Mouse (Mus musculus) fibroblast of lung, adult 2 months (primary cell): ENCODE data around the gene Chst5.
"Not testable (repeated sequence)": the region's sequence is repeated elsewhere in the genome, so short reads cannot be mapped to it uniquely, and the experiment has no call there.

Experiments used
- DNase-seq: peaks from one replicate; pipeline ENCODE4 v3.0.0-alpha.2; 2011; ENCODE audit warnings: low read depth

The Chst5 gene

DNA sequence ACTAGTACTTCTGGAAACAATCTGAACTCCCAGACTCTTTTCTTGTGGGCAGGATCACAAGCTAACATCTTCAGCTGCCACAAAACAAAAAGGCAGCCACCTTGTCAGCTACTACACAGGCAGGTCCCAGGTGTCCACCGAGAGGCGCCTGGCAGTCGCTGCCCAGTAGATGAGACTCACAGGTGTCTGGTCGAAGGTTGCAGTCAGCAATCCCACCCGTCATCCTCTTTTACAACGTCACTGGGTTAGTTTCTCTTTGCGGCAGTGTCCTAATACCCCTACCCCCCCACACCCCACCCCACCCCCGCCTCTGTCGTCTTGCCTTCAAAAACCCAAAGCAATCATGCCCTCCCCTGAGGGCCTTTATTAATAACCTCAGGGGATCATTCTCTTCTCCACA lies 34.5 kb downstream of the Chst5 start:
- DNase-seq: no peak

DNA sequence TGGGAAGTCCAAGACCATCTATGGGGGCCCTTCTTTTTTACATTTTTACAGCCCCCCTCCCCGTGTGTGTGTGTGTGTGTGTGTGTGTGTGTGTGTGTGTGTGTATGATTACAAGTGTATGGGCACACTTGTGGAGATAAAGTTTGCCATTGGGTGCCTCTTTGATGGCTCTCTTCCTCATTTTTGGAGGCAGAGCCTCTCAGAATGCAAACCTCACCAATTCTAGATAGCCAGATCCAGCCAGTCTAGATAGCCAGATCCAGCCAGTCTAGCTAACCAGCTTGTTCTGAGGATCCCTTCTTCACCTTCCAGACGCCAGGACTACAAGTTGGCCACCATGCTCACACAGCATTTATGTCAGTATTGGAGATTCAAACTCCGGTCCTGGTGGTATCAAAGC lies 39.0 kb downstream of the Chst5 start:
- DNase-seq: no peak

DNA sequence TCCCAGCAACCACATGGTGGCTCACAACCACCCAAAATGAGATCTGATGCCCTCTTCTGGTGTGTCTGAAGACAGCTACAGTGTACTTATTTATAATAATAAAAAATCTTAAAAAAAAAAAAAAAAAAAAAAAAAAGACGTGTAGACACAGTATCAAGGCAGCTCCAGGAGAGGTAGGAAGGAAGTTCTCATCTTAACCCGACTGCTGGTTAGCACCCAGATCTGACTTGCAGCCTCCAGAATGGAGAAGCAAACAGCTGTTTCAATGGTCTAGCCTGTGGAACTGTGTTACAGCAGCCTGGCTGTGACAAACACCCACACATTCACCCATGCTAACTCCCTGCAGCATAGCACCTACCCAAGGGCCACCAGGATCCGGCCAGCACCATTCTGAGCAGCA lies 39.9 kb downstream of the Chst5 start:
- DNase-seq: no peak

DNA sequence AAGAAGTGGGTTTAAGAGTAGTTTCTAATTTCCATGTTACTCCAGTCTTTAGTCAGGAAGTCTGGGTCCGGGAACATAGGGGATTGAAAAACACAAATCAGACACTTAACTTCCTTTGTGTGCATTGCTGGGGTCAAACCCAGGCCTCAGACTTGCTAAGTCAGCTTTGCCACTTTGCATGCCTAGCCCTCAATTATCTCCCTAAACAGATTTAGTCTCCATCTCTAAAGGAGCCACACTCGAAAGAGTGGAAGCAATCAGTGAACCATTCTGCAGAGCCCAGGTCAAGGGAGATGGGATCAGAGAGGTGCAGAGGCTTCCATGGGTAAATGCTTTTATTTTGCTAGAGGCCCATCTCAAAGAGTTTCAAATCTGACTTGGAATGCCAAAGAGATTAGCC lies 41.6 kb downstream of the Chst5 start:
- DNase-seq: no peak

DNA sequence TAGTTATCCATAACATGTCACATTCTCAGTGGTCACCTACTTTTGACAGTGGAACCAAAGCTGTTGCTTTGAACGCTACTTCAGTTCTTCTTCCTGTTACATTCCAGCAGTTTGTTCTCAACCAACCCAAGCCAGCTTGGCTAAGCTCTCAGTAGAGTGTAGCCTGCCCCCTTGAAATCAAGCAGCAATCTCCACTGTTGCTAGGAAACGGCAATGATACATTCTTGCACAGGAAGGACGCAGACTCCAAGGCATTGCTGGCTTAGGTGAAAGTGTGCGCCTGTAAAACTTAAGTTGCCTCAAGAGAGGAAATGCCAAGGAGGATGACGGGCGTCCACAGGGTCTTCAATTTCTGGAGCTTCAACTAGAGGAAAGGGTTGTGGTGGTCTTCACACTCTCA lies 44.4 kb downstream of the Chst5 start:
- no peak for DNase-seq

DNA sequence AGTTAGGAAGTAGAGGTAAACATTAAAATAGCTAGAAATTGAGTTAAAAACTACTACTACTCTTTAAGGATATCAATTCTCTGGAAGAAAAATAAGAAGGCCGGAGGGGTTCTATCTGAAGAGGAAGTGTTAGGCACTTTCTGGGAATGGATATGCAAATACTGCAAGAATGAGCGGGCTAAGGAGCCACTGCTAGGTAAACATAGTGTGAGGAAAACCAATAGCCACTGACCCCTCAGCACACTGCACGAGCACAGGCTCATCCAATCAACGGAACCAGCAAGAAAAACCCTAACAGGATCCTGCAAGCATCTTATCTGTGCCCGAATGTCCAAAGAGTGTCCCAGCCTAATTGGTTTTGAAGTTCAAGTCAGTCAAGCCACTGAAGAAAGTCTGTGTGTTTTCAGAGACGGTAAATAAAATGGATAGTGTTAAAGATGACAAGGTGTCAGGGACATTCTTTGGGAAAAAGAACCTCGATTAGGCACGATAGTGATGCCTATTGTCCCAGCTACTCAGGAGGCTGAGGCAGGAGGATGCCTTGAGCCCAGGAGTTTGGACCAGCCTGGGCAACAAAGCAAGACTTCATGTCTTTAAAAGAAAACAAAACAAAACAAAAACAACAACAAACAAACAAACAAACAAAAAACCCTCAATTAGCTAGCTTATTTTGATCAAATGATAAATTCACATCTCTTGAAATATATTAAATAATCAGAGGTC lies 45.0 kb downstream of the Chst5 start:
- DNase-seq: no peak

DNA sequence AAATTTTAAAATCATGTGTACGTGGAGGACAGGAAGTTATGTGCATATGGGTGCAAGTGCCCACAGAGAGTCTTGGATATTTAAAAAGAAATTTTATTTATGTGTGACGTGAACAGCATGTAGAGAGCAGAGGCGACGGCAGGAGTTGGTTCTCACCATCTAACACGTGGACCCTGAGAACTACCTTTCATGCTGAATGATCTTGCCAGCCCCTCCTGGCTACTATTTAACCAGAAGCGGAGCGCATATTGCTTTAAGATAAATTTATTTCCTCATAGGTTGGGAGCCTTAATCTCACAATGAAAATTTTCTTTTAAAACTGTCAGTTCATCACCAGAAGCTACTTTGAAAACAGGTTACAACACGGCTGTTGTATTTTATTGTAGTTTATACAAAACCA lies 45.6 kb downstream of the Chst5 start:
- no peak for DNase-seq

DNA sequence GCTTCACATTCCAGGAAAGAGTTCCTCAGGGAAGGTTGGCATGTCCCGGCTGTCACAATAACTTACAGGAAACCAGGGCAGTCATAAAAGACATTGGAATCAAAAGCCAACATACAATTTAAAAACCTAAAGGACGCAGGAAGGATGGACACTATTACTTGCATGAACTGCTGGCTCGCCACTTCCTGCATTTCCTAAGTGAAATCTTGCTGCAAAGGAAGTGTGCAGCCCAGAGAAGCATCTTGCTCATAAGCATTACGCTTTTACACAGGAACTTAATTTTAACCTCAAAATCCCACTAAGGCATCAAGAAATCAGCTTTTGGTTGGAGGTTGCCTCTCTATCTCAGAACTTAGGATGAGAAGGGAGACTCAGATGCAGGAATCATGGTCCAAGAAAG lies 47.0 kb downstream of the Chst5 start:
- no peak for DNase-seq

DNA sequence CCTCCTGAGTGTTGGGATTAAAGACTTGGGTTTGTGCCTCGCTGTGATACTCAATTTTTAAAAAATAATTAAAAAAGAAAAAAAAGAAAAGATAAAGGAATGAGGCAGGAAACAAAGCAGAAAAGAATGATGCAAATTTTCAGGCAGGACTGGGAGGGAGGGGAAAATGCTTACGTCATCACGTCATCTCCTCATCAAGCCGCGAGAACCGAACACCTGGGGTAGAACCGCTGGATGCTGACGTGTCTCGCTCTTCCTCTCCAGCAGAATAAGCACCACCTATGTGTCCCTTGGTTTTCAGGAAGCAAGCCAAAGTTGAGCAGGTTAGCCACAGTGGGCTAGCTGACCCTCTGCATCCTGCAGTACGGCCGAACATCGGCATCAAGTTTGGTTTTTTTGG lies 54.3 kb downstream of the Chst5 start:
- no peak for DNase-seq

DNA sequence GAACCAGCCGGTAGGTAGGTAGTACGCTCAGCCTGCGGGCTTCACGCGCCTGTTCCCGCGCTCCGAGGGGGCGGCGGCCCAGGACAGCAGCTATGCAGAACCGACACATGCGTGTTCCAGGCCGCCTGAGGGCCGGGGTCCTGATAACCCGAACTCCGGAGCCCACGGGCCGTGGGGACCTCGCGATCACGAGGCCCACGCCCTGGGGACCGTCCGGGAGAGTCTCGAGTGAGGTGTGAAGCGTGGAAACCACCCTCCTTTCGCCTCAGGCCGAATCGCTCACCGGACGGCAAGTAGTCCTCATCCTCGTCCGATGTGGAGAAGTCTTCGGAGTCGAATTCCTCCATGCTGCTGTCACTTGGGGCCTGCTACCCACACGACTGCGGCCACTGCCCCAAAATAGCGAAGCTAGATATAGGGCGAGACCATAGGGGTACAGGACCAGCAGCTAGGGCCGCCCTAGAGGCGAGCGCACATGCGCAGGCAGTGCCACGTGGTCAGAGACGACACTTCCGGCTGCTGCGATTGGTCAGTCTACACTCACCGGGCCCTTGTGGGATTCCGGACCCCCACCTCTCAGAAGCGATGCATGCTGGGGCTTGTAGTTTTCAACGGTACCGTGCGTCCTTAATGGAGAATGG lies 56.3 kb downstream of the Chst5 start, which contains the start of gene Cfdp1:
Cfdp1 (minus strand) TSS at position 431 of the 641 bp plus-strand sequence.
- peak; percentile 95 for DNase-seq

DNA sequence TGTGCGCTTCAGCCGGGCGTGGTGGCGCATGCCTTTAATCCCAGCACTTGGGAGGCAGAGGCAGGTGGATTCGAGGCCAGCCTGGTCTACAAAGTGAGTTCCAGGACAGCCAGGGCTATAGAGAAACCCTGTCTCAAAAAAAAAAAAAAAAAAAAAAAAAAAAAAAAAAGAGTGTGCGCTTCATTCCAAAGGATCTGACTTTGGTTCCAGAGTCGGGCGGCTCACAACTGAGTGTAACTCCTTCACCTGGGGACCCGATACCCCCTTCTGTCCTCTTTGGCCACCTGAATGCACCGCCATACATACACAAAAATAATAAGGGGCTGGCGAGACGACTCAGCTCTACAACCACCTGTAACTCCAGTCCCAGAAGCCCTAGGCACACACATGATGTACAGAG lies 57.0 kb downstream of the Chst5 start:
- not testable (repeated sequence) for DNase-seq

DNA sequence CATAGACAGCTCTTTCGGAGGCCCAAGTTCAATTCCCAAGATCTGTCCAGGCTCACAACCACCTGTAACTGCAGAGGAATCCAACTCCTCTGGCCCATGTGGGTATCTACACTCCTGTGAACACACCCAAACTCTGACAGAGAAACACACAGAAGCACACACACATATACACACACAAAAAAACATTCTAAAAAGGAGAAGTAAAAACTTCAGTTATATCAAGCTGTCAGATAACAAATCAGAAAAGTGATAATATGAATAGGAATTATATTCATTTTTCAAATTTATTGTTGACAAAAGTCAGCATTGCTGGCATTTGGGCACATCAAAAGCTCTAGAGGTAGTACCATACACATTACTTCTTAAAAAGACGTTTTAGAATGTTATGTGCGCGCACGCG lies 63.5 kb downstream of the Chst5 start:
- DNase-seq: no peak
